Mouse (Mus musculus) olfactory bulb, adult 2 months (tissue): Measurements from ENCODE around the gene Exosc5.

ENCODE experiments used
- CTCF ChIP-seq: fragments of 200-500 bp; IDR thresholded peaks from 2 replicates; pipeline ENCODE4 v1.5.1; 2012; ENCODE audit warnings: low read depth, mild to moderate bottlenecking, low read length, moderate library complexity; ENCODE audit not compliant: insufficient read depth
- POLR2A ChIP-seq: fragments of 200-500 bp; IDR thresholded peaks from 2 replicates; pipeline ENCODE4 v1.6.1; 2012; ENCODE audit warnings: mild to moderate bottlenecking, low read depth, low read length, moderate library complexity; ENCODE audit not compliant: insufficient read depth

GRCm38 (mm10) chr7:25610056-25610455 is 48.9 kb upstream of the Exosc5 start:
- TF ChIP-seq CTCF (no peak), POLR2A (no peak)
